Mouse (Mus musculus): ENCODE data around the gene Igll1. TPM values are rescaled to one million over a fixed set of nuclear protein-coding genes. Genes with fewer than 3 reads are reported as not detected.

Gene Igll1
- total RNA-seq, 4 experiments from 2014 or later, result not detected

GRCm38 (mm10) chr16:16854836-16855235 is 8.9 kb downstream of the Igll1 start:
- no peak for DNase-seq (ENCODE audit: low spot score in 2 of 2)

GRCm38 (mm10) chr16:16852411-16852810 is 11.4 kb downstream of the Igll1 start:
- DNase-seq (ENCODE audit: low spot score in 2 of 2), result no peak

GRCm38 (mm10) chr16:16849196-16849595 is 14.6 kb downstream of the Igll1 start:
- no peak for DNase-seq (ENCODE audit: low spot score in 2 of 2)

GRCm38 (mm10) chr16:16829671-16830070 is 34.1 kb downstream of the Igll1 start:
- DNase-seq (ENCODE audit: low spot score in 2 of 2), result no peak

GRCm38 (mm10) chr16:16828757-16829615 is 34.8 kb downstream of the Igll1 start, which contains the start of gene Spag6l:
Gene Spag6l, minus strand, starts transcription at chr16:16829456.
- DNase-seq (ENCODE audit: low spot score in 2 of 2), result no peak

- no peak for DNase-seq (ENCODE audit: low spot score in 2 of 2)
Observed at GRCm38 (mm10) chr16:16826223-16826622, 37.6 kb downstream of the Igll1 start.

- DNase-seq (ENCODE audit: low spot score in 2 of 2), result no peak
Observed at GRCm38 (mm10) chr16:16825476-16825875, 38.3 kb downstream of the Igll1 start.

Other genes with a start within 250 kb of the Igll1 start
- gene Olfr19, start 187.6 kb downstream of the Igll1 start, total RNA-seq (2022), result not detected
- not detected for gene Spag6l, start 34.5 kb downstream of the Igll1 start, total RNA-seq (2022)
- 10 to 100 TPM; 17.9 to 21.8 (median 19.7) TPM for gene Top3b, start 6.8 kb upstream of the Igll1 start, total RNA-seq (2022)
- not detected for gene Vpreb1, start 6.9 kb upstream of the Igll1 start, total RNA-seq (2022)
- 10 to 100 TPM; 10.6 to 15.8 (median 12.7) TPM for gene Ppm1f, start 32.5 kb upstream of the Igll1 start, total RNA-seq (2022)
- gene Mapk1, start 119.4 kb upstream of the Igll1 start, total RNA-seq (2022), result 100 to 1,000 TPM in 1 of 4 experiments, 10 to 100 TPM in 3; 85.8 to 100 (median 93.0) TPM
- 1 to 10 TPM in 2 of 4 experiments, under 1 TPM in 2; 0.46 to 1.7 (median 0.99) TPM for gene Ypel1, start 205.7 kb upstream of the Igll1 start, total RNA-seq (2022)
- 10 to 100 TPM; 23.1 to 27.9 (median 25.0) TPM for gene Ppil2, start 247.3 kb upstream of the Igll1 start, total RNA-seq (2022)

All from gastrocnemius, adult 8-10 months (tissue).